Mouse (Mus musculus) thymus, postnatal 0 days (tissue): ENCODE data around the gene BC037034. TPM values are rescaled to one million over a fixed set of nuclear protein-coding genes. Genes with fewer than 3 reads are reported as not detected.

ENCODE experiments used
- DNase-seq: peaks from one replicate; pipeline ENCODE4 v3.0.0-alpha.2; 2015; ENCODE audit warnings: low spot score
- polyA plus RNA-seq: library from polyadenylated mRNA; unstranded; fragments of >200 nt; fragmentation: Nextera tagmentation; extraction: Ambion mirVana; gene quantifications from 2 replicates; pipeline ENCODE4 v1.2.1, GENCODE M21; 2015

The BC037034 gene
- polyA plus RNA-seq, 1 experiment from 2014 or later: 7.6 TPM

DNA sequence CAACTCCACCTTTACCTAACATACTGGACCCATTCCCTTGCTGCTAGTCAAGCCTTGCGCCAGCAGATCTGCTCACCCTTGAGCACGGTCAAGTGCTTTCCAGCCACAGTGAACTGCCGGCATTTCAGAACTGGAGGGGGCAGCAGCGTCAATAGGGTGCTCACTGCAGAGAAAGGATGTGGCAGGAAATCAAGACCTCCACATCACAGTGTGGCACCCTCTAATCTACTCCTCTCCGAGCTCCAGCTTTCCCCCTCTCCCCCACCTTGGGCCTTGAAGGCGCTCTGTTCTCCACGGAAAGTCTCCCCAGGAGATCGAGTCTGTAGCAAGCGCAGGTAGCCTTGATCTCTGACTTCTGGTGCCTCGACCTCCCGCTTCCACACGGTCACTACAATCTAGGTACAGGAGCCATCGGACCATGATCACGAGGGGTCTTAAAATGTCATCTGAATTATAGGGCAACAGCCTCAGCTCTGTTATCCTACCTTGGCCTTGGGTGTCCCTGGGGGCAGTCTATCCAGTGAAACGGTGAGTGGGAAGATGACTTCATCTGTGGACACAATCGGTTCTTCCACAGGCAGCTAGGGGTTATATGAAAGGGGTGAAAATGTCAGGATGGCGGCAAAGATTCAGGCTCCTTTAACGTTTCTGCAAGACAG, 1.1 kb downstream of the BC037034 start:
- DNase-seq: no peak

DNA sequence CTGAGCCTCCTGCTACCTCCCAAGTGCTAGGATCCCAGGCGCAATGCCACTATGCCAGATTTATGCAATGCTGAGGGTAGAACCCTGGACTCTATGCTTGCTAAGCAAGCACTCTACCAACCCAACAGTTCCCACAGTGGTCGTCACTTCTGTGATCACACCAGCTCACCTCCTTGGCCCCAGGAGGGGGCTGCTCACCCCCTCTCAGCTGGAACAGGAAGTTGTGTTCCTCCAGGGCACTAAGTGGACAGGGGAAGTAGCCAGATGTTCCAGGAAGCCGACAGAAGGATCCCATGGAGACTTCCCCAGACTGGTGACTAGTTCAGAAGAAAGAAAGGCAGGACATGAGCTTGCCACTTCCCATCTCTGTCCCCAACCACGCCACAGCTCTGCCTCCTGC, 1.8 kb downstream of the BC037034 start:
- DNase-seq: no peak

DNA sequence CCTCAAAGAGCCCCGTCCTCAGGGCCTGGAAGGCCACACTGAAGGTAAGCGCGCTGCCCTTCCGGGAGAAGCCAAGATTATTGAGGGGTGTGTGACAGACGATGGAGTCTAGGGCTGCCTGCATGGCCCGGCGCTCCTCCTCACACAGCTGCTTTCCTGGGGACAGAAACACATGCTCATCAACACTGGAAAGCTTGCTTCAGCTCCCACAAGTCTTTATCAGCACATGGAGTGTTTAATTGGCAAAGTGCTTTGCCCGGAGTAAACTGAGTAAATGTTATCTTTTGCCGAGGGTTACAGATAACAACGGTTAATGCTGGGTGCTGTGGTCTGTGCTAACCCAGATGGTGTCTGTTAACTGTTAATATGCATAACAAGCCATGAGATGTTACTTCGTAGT, 3.0 kb downstream of the BC037034 start:
- DNase-seq: no peak

DNA sequence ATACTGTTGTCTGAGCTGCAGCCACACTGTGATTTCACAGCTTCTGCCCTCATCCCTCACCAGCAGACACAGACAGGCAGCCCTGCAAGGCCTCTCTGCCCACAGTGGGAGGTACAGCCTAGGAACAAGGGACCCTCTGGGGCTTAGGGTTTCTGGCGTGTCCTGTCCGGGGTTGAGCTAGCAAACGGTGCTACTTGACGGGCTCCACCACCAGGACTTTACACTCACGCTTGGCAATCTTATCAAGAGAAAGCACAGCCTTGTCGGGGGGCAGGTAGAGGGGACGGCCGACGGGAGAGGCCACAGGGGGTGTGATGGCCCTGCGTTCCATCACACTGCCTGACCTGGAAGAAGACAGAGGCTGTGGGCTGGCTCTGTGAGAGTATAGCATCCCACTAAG, 3.8 kb downstream of the BC037034 start:
- no peak for DNase-seq

DNA sequence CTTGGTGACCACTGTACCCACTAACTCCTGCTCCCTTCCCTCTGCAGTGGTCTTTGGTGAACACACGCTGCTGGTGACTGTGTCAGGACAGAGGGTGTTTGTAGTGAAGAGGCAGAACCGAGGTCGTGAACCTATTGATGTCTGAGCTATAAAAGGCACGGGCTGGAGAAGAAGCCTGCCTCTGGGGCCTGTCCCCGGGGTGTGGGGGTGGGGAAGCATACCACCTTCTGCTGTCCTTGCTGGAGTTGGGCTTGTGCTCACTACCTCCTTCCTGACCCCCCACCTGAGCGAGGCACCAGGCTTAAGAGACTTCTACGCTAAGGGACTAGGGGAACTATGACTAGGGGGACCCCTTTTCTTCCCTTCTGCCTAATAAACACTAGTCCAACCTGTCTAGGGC, 4.8 kb downstream of the BC037034 start:
- no peak for DNase-seq

DNA sequence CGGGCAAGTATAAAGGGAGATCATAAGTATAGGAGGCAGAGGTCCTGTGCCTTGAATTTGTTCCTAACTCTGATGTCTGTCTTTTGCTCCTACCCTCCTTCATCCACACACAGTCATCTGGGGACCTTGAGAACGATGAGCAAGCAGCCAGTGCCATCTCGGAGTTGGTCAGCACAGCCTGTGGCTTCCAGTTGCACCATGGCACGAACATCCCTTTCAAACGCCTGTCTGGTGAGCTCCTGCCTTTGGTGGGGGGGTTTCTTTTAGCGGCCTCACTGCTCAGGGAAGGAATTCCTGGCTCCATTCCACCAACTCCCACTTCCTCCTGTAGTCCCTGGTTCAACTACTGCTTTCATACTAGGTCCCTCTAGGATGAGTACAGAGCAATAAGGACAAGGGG, 5.3 kb downstream of the BC037034 start:
- DNase-seq: no peak

DNA sequence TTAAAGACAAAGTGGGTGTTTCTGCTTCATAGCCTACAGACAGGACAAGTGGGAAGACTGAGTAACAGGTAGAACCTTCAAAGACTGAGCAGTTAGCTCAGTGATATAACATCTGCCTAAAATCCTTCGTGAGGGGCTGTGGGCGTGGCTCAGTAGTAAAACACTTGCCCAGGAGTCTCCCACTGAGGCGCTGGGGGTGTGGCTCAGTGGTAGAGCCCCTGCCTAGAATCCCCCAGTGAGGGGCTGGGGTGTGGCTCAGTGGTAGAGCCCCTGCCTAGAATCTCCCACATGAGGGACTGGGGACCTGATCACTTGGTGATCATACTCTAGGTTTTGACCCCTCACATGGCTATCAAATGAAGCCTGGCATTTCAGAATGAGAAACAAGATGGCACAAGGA, 5.8 kb downstream of the BC037034 start:
- no peak for DNase-seq

DNA sequence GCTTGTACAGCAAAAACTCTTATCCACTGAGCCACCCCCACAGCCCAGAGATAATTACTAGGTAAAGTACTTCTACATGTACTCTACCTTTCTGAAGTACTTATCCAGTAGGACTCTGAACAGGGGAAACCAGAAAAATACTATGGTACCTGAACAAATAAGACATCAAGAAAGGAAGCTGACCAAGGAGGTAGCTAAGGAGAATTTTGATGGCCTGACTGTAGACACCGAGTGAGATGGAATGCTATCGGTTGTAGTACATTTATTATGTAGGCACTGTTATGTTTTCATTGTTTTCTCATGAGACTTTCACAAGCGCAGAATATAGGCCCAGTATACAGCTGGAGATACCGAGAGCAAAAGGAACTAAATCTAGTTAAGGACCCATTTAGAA, 6.3 kb downstream of the BC037034 start:
- no peak for DNase-seq

DNA sequence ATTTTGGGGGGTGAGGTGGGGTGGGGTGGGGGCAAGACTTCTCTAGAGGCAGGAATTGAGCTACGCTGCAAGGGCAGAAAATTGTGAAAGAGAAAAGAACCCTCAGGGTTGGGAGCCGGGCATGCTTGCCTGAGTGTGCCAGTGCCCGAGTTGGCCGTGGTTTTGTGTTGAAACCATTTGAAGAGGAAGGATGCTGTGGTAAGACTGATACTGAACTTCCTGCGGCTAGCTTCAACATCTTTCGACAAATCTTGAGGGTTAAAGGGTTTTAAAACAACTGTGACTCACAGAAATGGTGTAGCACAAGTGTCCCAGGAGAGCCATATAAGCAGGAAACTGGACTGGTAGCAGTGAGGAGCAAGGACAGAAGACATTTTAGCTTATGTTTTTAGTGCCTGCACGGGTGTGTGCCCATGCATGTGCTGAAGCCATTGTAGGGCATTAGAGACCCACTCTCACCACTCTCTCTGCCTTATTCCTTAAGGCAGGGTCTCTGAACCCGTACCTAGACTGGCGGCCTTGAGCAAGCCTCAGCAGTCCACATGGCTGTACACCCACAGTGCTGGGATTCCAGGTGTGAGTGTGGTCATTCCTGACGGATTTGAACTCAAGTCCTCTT, 6.8 kb downstream of the BC037034 start:
- peak; percentile 11 for DNase-seq

DNA sequence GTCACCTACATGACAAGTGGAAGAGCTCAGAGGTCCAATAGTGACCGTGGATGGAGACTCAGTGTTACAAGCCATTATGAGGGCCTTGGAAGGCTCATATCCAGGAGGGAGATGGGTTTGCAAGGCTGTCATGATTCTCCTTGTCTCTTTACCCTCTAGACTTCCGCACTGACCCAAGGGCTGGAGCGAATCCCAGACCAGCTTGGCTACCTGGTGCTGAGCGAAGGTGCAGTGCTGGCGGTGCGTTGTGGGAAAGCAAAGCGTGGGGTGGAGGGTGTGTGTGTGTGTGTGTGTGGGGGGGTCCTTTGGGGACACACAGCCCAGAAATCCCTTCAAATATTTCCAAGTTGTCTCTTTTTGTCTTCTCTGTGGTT, 7.8 kb downstream of the BC037034 start:
- no peak for DNase-seq

DNA sequence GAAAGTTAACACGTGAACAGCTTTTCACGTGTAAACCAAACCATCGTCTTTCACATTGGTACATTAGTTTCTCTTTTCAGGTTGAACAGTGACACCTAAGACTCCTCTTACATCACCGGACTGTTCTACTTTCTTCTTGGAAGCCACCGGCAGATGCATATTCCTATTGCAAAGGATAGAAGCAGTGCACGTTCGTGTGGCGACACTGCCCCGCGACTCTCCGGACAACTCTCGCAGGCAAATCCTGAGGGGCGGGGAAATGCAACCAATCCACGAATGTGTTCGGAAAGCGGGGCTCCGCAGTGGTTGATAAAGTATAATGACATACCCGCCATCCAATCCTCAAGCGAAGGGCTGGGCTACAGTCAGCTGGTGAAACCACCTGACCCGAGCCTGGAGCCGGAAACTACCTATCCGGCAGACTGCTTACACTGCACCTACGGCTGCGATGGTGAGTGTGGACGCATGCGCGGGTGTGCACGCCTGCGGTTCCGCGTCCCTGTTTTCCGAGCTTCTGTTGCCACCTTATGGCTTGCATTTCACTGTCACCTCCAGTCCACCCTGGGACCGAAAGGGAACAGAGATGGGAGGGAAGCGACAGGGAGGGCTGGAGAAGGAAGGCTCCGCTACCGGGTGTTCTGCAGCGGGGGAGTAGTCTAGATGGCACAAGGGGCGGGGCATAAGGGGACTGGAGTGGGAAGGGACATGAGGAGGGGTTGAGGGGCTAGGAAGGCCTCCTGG, 8.3 kb downstream of the BC037034 start, which contains the start of gene Lamtor4:
Gene Lamtor4 (plus strand): TSS at position 130 of the 741 bp plus-strand sequence.
- DNase-seq: peak; percentile 95

DNA sequence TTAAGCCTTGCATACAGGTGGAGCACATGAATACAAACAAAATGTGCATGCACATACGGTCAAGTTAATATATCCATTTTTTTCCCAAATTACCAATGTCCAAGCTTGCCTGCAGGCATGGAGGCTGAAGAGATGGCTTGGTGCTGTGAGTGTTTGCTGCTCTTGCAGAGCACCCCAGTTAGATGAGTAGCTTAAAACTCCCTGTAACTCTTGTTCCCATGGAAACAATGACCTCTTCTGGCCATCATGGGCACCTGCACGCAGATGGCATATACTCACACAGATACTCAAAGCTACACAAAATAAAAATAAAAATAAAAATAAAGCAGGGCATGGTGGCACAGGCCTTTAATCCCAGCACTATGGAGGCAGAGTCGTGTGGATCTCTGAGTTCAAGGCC, 10.8 kb downstream of the BC037034 start:
- DNase-seq: no peak

DNA sequence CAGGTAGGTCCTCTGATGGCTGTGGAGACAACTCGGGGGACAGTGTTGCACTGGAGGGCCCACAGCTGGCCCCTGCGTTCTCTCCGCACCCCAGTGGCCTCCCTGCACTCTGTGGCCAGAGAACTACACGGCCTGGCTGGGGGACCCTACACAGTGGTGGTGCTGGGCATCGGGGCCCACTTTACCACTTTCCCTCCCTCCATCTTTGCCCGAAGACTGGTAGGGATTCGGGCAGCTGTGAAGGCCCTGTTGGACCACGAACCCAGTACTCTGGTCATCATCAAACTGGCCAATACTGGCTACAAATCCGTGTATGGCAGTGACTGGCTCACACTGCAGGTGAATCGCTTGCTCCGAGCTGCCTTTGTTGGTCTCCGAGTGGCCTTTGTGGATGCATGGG, 12.7 kb downstream of the BC037034 start:
- DNase-seq: no peak

DNA sequence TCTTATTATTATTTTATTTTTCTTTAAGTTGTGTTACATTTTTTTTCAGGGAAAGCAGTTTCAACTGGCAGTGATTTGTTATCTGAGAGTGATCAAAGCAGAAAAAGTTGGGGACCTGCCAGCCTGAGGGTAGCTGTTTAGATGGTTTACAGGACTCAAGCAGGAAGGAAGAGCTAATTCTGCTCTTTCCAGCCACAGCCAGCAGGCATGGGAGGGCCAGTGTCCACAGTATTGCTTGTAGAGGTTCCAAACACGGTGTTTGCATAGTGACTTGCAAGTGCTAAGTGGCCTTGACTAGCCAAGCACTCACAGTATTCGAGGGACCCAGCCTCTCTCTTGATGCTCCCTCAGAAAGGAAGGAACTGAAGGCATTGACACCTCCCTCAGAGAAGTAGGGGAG, 22.3 kb downstream of the BC037034 start:
- DNase-seq: no peak

DNA sequence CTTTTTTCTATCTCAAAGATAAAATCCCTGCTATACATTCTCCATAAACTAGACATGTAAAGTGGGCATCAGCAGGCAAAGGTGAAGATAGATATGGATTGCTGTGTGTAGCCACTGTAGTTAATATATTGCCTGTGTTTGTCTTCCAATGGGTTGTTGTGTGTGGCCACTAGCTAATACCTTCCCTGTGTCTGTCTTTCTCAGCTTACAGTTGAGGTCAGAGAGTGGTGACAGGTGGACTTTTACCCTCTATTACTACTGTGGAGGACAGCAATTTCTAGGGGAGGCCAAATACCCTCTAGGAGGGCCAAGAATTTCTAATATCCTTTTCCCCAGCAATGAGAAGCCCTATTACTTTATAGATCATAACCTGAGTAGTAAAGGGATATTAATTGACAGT, 29.6 kb downstream of the BC037034 start:
- no peak for DNase-seq

DNA sequence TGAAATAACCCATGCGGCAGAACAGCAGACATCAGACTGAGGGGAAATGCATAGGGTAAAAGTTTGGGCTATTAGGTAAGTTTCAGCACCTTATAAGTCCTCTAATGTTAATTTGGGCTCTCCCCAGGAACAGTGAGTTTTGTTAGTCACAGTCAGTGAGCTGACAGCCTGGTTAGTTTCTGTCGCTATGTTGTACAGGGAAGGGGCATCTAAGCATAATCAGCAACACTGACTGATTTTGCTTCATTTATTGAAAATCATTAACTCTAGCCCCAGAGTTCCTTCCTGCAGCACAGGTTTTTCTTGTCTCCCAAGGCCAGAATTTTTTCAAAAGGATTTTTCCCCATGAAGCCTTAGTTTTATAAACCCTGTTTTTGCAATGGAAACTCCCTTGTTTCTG, 30.1 kb downstream of the BC037034 start:
- no peak for DNase-seq

DNA sequence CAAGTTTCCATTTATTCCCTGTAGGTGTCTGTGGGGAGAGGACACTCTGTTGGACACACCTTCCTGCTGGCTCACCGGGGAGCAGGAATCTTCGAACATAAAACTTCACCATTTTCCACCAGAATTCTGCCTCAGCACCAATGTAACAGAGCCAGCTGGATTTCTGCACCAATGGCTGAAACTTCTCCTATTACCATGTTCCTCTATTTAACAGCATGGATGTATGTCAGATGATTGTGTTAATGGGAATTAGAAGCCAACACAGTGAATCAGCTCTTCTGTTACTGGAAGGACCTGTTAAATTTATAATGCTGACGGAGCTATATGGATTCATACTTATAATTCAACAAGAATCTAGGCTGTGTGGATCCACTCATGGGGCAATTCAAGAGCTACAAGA, 34.3 kb downstream of the BC037034 start:
- DNase-seq: no peak

DNA sequence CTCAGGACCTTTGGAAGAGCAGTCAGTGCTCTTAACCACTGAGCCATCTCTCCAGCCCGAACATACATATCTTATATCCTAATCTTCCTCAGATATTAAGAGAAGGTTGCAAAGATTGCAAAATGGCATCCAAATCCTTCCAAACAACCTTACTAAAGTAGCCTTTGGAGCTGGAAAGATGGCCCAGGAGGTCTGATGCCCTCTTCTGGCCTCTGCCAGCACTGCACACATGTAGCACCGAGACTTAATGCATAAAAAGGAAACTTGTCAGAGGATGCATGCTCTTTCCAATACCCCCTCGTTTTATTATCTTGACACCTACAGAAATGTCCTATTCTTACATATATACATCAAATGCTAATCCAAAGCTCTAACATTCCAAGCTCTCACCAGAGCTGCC, 35.8 kb downstream of the BC037034 start:
- peak; percentile 29 for DNase-seq

DNA sequence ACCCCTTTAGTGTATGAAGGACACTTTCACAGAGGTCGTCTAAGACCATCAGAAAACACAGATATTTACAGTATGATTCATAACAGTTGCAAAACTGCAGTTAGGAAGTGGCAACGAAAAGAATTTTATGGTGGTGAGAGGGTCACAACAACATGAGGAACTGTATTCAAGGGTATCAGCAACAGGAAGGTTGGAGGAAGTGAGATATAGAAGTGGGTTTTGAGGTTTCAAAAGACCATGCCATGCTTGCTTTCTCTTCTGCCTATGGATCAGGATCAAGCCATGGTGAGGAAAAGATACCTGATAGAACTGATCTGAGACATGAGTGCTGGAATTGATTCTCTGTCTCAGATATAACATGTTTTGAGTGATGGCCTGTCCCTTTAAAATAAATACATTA, 36.5 kb downstream of the BC037034 start:
- DNase-seq: no peak

DNA sequence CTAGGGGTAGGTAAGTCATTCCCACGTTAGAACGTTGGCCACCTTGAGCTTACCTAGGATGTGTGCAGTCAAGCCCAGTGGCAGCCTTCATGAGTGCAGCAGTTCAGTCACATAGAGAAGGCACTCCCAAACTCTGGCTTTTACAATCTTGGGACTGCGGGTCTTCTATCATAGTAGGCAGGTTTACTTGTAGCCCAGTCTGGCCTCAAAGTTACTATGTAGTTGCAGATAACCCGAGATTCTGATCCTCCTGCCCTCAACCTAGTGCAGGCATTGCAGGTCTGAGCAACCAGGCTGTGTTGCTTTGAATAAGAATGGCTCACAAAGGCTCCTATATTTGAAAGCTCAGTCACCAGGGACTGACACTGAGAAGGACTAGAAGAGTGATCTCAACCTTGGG, 37.3 kb downstream of the BC037034 start:
- no peak for DNase-seq

DNA sequence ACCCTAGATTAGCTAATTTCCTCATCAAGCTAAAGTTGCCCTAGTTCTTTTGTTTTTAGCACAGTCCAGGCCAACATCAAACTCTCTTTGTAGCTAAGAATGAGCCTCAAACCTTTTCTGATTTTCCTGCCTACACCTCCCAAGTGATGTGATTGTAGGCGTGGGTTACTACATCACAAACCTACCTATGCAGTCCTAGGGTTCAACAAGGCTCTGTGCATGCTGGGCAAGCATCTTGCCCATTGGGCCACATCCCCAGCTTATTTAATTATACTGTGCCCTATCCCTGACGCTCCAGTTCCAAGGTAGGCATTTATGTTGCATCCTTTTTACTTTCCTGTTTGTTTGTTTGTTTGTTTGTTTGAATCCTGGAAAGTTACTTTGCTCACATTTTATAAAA, 38.1 kb downstream of the BC037034 start, which contains the start of gene Nxpe5:
Gene Nxpe5 (plus strand): TSS at position 199 of the 400 bp plus-strand sequence.
- DNase-seq: no peak

DNA sequence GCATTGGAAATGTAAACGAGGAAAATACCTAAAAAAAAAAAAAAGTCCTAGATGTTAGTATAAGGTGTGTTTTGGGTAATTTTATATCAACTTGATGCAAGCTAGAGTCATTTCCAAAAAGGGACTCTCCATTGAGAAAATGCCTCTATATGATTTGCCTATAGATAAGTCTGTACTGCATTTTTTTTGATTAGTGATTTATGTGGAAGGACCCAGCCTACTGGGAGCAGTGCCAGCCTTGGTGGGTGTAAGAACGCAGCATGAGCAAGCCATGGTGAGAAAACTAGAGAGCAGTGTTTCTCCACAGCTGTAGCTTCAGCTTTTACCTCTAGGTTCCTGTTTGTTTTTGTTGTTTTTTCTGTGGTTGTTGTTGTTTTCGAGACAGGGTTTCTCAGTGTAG, 40.5 kb downstream of the BC037034 start:
- no peak for DNase-seq

DNA sequence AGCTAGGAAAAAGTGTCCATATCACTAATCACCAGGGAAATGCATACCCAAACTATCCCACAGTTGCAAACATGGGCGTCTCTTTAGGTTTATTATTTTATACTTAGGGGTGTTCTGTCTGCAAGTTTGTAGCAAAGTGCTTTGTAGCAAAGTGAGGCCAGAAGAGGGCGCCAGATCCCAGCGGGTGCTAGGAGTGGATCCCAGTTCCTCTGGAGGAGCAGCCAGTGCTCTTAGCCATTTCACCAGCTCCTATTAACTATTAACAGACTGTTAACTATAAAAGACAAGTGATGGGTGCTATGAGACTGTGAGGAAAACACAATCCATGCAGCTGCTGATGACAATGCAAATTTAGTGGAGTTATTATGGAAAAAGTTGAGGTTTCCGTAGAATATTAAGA, 41.7 kb downstream of the BC037034 start:
- peak; percentile 66 for DNase-seq
